Mouse (Mus musculus): Measurements from ENCODE around the gene Katnal1.

- TF ChIP-seq POLR2A (IDR thresholded peaks at IDR 0.05; ENCODE audit: low read depth, low read length): no peak
- TF ChIP-seq CTCF (IDR thresholded peaks at IDR 0.05; ENCODE audit: extremely low read depth, insufficient read depth, insufficient read length, insufficient replicate concordance): no peak
These were observed 11.1 kb downstream of the Katnal1 start for GRCm38 (mm10) chr5:148918049-148918448.

Measured in spleen, adult 2 months (tissue).